Mouse (Mus musculus): ENCODE data around the gene Trim59. TPM values are rescaled to one million over a fixed set of nuclear protein-coding genes. Genes with fewer than 3 reads are reported as not detected.
"Not testable (repeated sequence)": the region's sequence is repeated elsewhere in the genome, so short reads cannot be mapped to it uniquely, and the experiment has no call there.

The Trim59 gene
- polyA plus RNA-seq, 1 experiment from 2014 or later: 125 TPM

GRCm38 (mm10) chr3:69044167-69044591 is 376 bp downstream of the Trim59 start:
- Histone ChIP-seq H3K4me2 (replicated peaks) (peak overlapping the region; percentile 83), H3K4me3 (peak overlapping the region; percentile 91), H3K27me3 (no peaks in the 10 kb centered on the region), H3K9ac (peak overlapping the region; percentile 94), H3K27ac (peak overlapping the region; percentile 96), H3K4me1 (peaks cover 11% of the 10 kb centered on the region), H3K36me3 (peaks cover 2% of the 10 kb centered on the region; the same call in 1 of the 2 replicates), H3K9me3 (replicated peaks) (no peaks in the 10 kb centered on the region)
- peak; percentile 73 for ATAC-seq (ENCODE audit: low FRiP score)
- 0% methylated on average over 41 of the region's 42 CpGs for WGBS

- peaks cover 2% of the 10 kb centered on the region; the same call in 1 of the 2 replicates for H3K36me3 ChIP-seq
Observed at GRCm38 (mm10) chr3:69041298-69041697, 3.3 kb downstream of the Trim59 start.

DNA sequence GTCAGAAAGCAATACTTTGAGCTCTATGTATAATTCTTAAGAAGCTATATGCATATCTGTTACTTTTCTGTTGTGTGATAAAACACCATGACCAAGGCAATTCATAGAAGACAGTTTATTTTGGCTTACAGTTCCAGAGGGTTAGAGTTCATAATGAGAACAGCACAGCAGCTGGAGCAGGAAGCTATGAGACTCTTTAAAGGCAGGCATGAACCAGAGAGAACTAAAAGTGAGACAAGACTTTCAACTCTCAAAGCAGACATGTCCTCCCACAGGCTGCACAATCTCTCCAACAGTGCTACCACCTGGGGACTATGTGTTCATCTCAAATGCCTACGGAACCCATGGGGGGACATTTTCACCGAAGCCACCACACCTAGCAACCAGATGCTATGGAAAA is 4.5 kb downstream of the Trim59 start:
- no peak for ATAC-seq (ENCODE audit: low FRiP score)
- Histone ChIP-seq H3K4me2 (replicated peaks) (0 out of 2 replicates have a peak overlapping the region, but pooled peaks have one; percentile 2), H3K4me3 (no peak overlapping the region), H3K27me3 (no peaks in the 10 kb centered on the region), H3K36me3 (peaks cover 2% of the 10 kb centered on the region; the same call in 1 of the 2 replicates), H3K27ac (no peak overlapping the region), H3K9ac (no peak overlapping the region), H3K9me3 (replicated peaks) (no peaks in the 10 kb centered on the region), H3K4me1 (peaks cover 5% of the 10 kb centered on the region)
- WGBS: 84% methylated on average over 2 of the region's 2 CpGs

More at GRCm38 (mm10) chr3:69041298-69041697, 3.3 kb downstream of the Trim59 start:
- no peak for ATAC-seq (ENCODE audit: low FRiP score)
- 74% methylated on average over 5 of the region's 5 CpGs for WGBS
- no peak overlapping the region for H3K4me3 ChIP-seq
- no peaks in the 10 kb centered on the region for H3K9me3 ChIP-seq (replicated peaks)
- no peaks in the 10 kb centered on the region for H3K27me3 ChIP-seq
- peaks cover 11% of the 10 kb centered on the region for H3K4me1 ChIP-seq
- no peak overlapping the region for H3K9ac ChIP-seq
- peak overlapping the region; percentile 13; the same call in 1 of the 2 replicates for H3K4me2 ChIP-seq (replicated peaks)
- H3K27ac ChIP-seq: no peak overlapping the region

- Histone ChIP-seq H3K4me3 (no peak overlapping the region), H3K9me3 (replicated peaks) (no peaks in the 10 kb centered on the region), H3K36me3 (peaks cover 40% of the 10 kb centered on the region), H3K27ac (no peak overlapping the region), H3K4me2 (replicated peaks) (no peak overlapping the region), H3K4me1 (no peaks in the 10 kb centered on the region), H3K27me3 (no peaks in the 10 kb centered on the region), H3K9ac (no peak overlapping the region)
- ATAC-seq (ENCODE audit: low FRiP score): no peak
- WGBS: 88% methylated on average over 1 of the region's 1 CpGs
Observed at GRCm38 (mm10) chr3:69026133-69026783, 18.3 kb downstream of the Trim59 start.

DNA sequence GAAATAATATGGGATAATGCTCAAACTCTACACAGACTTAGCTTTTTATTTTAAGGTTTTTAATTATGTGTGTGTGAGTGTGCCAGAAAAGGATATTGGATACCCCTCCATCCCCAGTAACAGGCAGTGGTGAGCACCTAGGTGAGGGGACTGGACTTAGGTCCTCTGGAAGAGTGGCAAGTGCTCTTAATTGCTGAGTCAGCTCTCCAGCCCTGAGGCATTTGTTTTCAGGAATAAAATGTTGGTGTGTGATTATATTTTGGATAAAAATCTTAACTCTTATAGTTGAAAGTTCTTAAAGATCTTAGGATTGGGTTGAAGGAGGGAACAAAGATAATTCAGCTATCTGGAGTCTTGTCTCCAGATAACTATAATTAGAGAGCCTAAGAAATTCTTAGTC is 23.8 kb downstream of the Trim59 start:
- Histone ChIP-seq H3K36me3 (peaks cover 33% of the 10 kb centered on the region), H3K27ac (no peak overlapping the region), H3K9ac (no peak overlapping the region), H3K4me3 (no peak overlapping the region), H3K4me2 (replicated peaks) (no peak overlapping the region), H3K4me1 (no peaks in the 10 kb centered on the region), H3K9me3 (replicated peaks) (no peaks in the 10 kb centered on the region), H3K27me3 (no peaks in the 10 kb centered on the region)
- no peak for ATAC-seq (ENCODE audit: low FRiP score)

- ATAC-seq (ENCODE audit: low FRiP score): no peak
- Histone ChIP-seq H3K9me3 (replicated peaks) (no peaks in the 10 kb centered on the region), H3K27me3 (no peaks in the 10 kb centered on the region), H3K9ac (no peak overlapping the region), H3K4me3 (no peak overlapping the region), H3K27ac (no peak overlapping the region), H3K4me1 (no peaks in the 10 kb centered on the region), H3K36me3 (peaks cover 30% of the 10 kb centered on the region), H3K4me2 (replicated peaks) (no peak overlapping the region)
- 88% methylated on average over 2 of the region's 2 CpGs for WGBS
Observed at GRCm38 (mm10) chr3:69020285-69020684, 24.3 kb downstream of the Trim59 start.

DNA sequence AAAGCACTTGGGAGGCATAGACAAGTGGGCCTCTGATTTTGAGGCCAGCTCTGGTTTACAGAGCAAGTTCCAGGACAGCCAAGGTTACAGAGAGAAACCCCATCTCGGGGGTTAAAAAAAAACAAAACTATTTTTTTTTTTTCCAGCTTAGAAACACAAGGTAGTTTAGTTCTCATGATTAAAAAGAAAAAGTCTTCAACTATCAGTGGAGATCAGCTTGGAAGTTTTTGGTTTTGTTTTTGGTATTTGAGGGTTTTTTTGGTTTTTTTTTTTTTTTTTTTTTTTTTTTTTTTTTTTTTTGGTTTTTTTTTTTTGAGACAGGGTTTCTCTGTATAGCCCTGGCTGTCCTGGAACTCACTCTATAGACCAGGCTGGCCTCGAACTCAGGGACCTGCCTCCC is 25.9 kb downstream of the Trim59 start:
- not testable (repeated sequence) for H3K4me2 ChIP-seq (replicated peaks); H3K4me1 ChIP-seq; H3K9me3 ChIP-seq (replicated peaks); H3K27ac ChIP-seq; H3K9ac ChIP-seq; H3K4me3 ChIP-seq; ATAC-seq (ENCODE audit: low FRiP score); H3K27me3 ChIP-seq
- WGBS: 96% methylated on average over 2 of the region's 2 CpGs
- peaks cover 26% of the 10 kb centered on the region for H3K36me3 ChIP-seq

GRCm38 (mm10) chr3:69017181-69017580 is 27.4 kb downstream of the Trim59 start:
- H3K27ac ChIP-seq: no peak overlapping the region

DNA sequence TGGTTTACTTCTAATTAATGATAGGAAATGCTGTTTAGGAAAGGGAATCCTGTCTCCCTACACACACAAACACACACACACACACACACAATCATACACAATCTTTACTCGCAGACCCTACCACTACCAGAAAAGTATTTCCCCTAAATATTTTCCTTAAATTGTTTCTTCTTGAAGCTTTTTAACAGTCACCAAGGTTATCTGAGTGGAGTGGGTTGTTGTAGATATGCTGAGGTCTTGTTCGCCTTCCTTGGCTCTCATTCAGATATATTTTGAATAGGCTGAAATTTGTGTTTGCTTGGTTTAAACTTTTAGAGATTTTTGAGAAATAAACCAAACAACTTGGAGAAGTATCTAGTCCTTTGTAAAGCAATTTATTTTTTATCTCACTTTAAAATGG is 35.7 kb downstream of the Trim59 start:
- no peaks in the 10 kb centered on the region for H3K9me3 ChIP-seq (replicated peaks)
- no peak for ATAC-seq (ENCODE audit: low FRiP score)
- 99% methylated on average over 2 of the region's 2 CpGs for WGBS

More at GRCm38 (mm10) chr3:69017181-69017580, 27.4 kb downstream of the Trim59 start:
- Histone ChIP-seq H3K4me1 (no peaks in the 10 kb centered on the region), H3K9me3 (replicated peaks) (no peaks in the 10 kb centered on the region), H3K36me3 (peaks cover 24% of the 10 kb centered on the region), H3K4me2 (replicated peaks) (no peak overlapping the region), H3K4me3 (no peak overlapping the region), H3K9ac (no peak overlapping the region), H3K27me3 (no peaks in the 10 kb centered on the region)
- ATAC-seq (ENCODE audit: low FRiP score): no peak
- 92% methylated on average over 3 of the region's 3 CpGs for WGBS

DNA sequence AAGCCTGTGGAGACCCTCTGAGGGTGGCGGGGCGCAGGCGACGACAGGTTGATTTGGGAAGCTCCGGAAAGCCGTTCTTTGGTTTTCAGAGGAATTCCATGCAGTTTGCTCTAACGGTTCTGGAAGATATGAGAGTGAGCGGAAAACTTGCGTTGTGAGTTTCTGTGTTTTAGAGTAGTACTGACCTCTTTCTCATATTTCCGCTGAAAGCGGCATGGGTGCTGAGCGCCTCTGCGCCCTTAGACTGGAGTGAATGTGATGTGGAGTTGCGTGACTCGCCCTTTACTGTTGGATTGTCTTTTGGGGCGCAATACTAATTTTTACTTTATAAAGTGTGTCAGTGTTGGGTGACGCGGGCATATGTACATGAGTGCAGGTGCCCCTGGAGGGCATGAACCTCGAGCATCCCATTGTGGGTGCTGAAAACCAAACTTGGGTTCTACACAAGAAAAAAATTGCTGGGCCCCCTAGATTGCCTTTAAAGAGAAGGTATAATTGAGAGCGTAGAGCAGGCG is 38.3 kb downstream of the Trim59 start:
- 8% methylated on average over 21 of the region's 21 CpGs for WGBS

More for the DNA sequence above, 35.7 kb downstream of the Trim59 start:
- no peak overlapping the region for H3K4me3 ChIP-seq
- H3K4me1 ChIP-seq: peaks cover 11% of the 10 kb centered on the region
- H3K36me3 ChIP-seq: peaks cover 3% of the 10 kb centered on the region; the same call in 1 of the 2 replicates
- H3K4me2 ChIP-seq (replicated peaks): no peak overlapping the region
- H3K27me3 ChIP-seq: no peaks in the 10 kb centered on the region
- no peak overlapping the region for H3K9ac ChIP-seq
- no peak overlapping the region for H3K27ac ChIP-seq

DNA sequence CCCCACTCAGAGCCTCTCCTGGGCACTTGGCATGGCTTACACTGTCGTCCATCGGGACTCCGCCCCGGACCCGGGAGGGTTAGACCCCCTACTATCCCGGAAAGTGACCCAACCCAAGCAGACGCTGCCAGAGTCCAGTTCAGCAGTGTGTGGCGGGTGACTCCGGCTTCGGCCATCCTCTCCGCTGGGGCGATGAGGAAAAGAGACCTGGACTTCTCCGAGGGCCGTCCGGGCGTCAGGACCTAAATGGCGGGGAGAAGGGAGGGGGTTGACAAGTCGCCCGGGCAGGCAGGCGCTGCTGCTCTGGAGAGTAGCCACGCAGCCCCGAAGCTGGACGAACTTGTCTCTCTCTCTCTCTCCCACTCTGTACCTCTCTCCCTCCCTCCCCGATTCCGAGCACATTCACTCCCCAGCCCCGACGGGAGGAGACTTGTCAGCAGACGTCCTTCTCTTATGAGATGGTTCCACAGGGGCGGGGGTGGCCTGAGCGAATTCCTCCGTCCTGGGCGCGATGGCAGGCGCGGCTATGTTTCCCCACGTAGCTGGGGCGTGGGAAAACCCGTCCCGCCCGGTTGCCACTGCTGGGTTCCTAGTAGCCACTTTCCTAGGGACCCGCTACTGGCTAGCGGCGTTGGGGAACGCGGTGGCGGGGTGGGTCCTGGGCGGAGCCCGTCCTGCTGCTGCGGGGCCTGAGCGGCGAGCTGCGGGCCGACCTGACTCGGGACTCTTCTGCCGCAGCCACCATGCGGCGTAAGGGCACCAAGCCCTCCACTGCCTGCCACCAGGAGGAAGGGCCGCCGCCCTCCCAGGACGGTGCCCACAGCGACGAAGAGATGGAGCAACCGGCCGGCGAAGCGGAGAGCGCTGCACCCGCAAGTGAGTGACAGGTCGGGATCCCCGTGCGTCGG is 39.0 kb downstream of the Trim59 start:
- Histone ChIP-seq H3K4me1 (peaks cover 13% of the 10 kb centered on the region), H3K4me2 (replicated peaks) (peak overlapping the region; percentile 87), H3K4me3 (peak overlapping the region; percentile 95), H3K36me3 (no peaks in the 10 kb centered on the region), H3K9me3 (replicated peaks) (no peaks in the 10 kb centered on the region), H3K9ac (peak overlapping the region; percentile 87), H3K27me3 (no peaks in the 10 kb centered on the region), H3K27ac (peak overlapping the region; percentile 86)
- WGBS: under 1% methylated on average over 72 of the region's 72 CpGs
- ATAC-seq (ENCODE audit: low FRiP score): peak; percentile 65

More for the DNA sequence above, 38.3 kb downstream of the Trim59 start:
- Histone ChIP-seq H3K4me1 (peaks cover 13% of the 10 kb centered on the region), H3K4me2 (replicated peaks) (peak overlapping the region; percentile 87), H3K27me3 (no peaks in the 10 kb centered on the region), H3K27ac (peak overlapping the region; percentile 86; the same call in 1 of the 2 replicates), H3K9me3 (replicated peaks) (no peaks in the 10 kb centered on the region), H3K36me3 (no peaks in the 10 kb centered on the region), H3K9ac (peak overlapping the region; percentile 87), H3K4me3 (peak overlapping the region; percentile 95)
- ATAC-seq (ENCODE audit: low FRiP score): no peak
